Mouse (Mus musculus) monocyte, adult 5-6 weeks (primary cell): Measurements from ENCODE around the gene Zfp995. TPM values are rescaled to one million over a fixed set of nuclear protein-coding genes. Genes with fewer than 3 reads are reported as not detected.
A peak's percentile ranks its signal among the peaks of the same experiment; 100 is the strongest.
"Not testable (repeated sequence)": the region's sequence is repeated elsewhere in the genome, so short reads cannot be mapped to it uniquely, and the experiment has no call there.

ENCODE experiments used
- ATAC-seq: fragments of 153-309, 156-312 bp; replicated peaks from 2 replicates; pipeline ENCODE4 v1.8.0; 2017; ENCODE audit warnings: mild to moderate bottlenecking; ENCODE audit not compliant: low TSS enrichment, insufficient number of reproducible peaks, severe bottlenecking, poor library complexity, low FRiP score
- total RNA-seq: library from RNA; stranded (forward); fragments of 200-1000, 200-491, 200-594 nt; gene quantifications from 3 replicates; pipeline ENCODE4 v1.2.3, GENCODE M21; 2017

The Zfp995 gene
- total RNA-seq, result 17.9 to 26.0 TPM (median 18.1 TPM) in 3 replicates

- ATAC-seq, result peak; percentile 90
These were observed at the start of gene Zfp995 for GRCm38 (mm10) chr17:21909456-21910052. Gene Zfp995 (minus strand): TSS chr17:21909926.

DNA sequence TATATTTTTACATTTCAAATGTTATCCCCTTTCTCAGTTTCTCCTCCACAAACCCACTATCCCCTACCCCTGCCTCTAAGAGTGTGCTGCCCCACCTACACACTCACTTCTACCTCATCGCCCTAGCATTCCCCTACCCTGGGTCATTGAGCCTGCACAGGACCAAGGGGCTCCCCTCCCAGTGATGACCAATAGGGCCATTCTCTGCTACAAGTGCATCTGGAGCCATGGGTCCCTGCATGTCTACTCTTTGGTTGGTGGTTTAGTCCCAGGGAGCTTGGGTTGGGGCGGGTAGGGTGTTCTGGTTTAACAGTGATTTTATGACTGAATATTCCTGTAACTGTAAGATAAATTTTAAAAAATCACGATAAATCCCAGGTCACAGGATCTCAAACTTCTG lies 687 bp downstream of the Zfp995 start:
- ATAC-seq, result no peak

GRCm38 (mm10) chr17:21871256-21871655 lies 38.5 kb downstream of the Zfp995 start:
- ATAC-seq, result no peak

GRCm38 (mm10) chr17:21846322-21846582 lies 63.5 kb downstream of the Zfp995 start:
- ATAC-seq, result not testable (repeated sequence)

DNA sequence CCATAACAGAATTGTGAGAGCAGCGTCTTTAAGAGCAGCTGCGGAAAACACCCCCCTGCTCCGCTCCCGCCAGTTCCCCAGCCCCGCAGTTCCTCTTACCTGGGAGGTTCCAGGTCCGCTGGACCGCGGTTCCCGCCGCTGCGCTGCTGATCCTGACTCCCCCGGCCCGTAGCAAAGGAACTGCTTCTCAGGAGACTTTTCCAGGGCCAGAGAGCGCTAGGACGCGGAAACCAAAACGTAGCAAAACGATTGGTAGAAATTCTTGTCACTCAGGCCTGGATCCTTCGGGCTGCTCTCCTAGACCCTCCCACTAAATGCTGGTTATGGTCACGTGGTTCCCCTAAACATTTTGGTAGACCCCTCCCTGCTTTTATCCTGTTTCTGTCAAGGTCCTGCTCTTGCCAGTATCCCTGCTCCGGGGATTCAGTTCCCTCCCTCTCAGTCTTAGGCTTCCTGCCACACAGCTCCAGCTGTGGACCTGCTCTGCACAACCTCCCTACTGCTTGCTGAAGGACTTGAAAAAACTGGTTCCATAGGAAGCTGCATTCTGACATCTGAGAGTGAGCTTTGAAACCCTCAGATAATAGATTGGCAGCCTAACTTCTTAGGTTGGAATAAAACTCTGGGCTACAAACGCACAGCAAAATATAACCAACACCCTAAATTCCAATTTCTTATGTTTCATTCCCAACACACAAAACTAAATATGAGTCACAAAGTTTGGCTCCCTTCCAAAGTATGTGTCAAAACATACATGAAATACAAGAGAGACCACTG lies 64.0 kb downstream of the Zfp995 start, which contains the start of gene Zfp820:
Gene Zfp820 (minus strand): TSS at position 228 of the 777 bp plus-strand sequence.
- no peak for ATAC-seq

DNA sequence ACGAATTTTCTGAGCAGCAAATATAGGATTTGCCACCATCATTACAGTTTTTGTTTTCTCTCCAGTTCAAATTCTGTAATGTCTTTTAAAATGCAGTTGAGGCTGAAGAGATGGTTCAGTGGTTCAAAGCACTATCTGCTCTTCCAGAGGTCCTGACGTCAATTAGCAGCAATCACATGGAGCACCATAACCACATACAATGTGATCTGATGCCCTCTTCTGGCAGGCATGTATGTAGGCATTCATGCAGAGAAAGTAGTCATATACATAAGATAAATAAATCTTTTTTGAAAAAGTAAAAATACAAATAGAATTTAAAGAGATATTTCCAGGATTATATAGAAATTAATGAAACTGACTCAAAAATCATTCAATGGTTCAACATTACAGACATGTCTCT lies 71.2 kb downstream of the Zfp995 start:
- ATAC-seq, result no peak

Other genes with a start within 250 kb of the Zfp995 start
- 23.5 to 31.1 TPM in 2 of 3 replicates, not detected in the other for gene Gm10226, start 218.1 kb downstream of the Zfp995 start, total RNA-seq
- gene Zfp760, start 202.2 kb downstream of the Zfp995 start, total RNA-seq, result 1.8 to 8.8 TPM (median 5.2 TPM) in 3 replicates
- 0.96 to 5.0 TPM (median 1.8 TPM) in 3 replicates for gene Zfp229, start 179.1 kb downstream of the Zfp995 start, total RNA-seq
- gene Zfp820, start 64.2 kb downstream of the Zfp995 start, total RNA-seq, result 0.49 TPM in 1 of 3 replicates, not detected in the others
- 16.5 to 44.4 TPM (median 31.4 TPM) in 3 replicates for gene Zfp942, start 52.5 kb upstream of the Zfp995 start, total RNA-seq
- gene Zfp943, start 52.6 kb upstream of the Zfp995 start, total RNA-seq, result 47.4 to 60.7 TPM (median 51.7 TPM) in 3 replicates